Mouse (Mus musculus): ENCODE results near the gene Gm20388. TPM values are rescaled to one million over a fixed set of nuclear protein-coding genes. Genes with fewer than 3 reads are reported as not detected.

The Gm20388 gene
- total and polyA plus RNA-seq, 2 experiments from 2014 or later, result 51.3 TPM; not detected in 1

GRCm38 (mm10) chr8:120057078-120057477 is 146.4 kb downstream of the Gm20388 start:
- H3K36me3 ChIP-seq (ENCODE audit: insufficient read depth), result no peaks in the 10 kb centered on the region
- no peaks in the 10 kb centered on the region for H3K9me3 ChIP-seq (ENCODE audit: low read length)
- H3K4me2 ChIP-seq (ENCODE audit: low read depth), result no peak overlapping the region
- H3K27me3 ChIP-seq (ENCODE audit: insufficient read depth, low read length), result no peaks in the 10 kb centered on the region
- DNase-seq (no peak), ATAC-seq (no peak)
- no peak overlapping the region for H3K27ac ChIP-seq (ENCODE audit: low read depth, low read length)
- no peak overlapping the region for H3K9ac ChIP-seq
- H3K4me3 ChIP-seq (ENCODE audit: low read depth, low read length), result no peak overlapping the region
- 75% methylated on average over 2 of the region's 2 CpGs for WGBS
- no peak for TF ChIP-seq CTCF (IDR thresholded peaks at IDR 0.05; ENCODE audit: low read depth)
- H3K4me1 ChIP-seq (ENCODE audit: insufficient read depth), result no peaks in the 10 kb centered on the region

- no peaks in the 10 kb centered on the region for H3K4me1 ChIP-seq (ENCODE audit: insufficient read depth)
- no peak overlapping the region for H3K9ac ChIP-seq
- WGBS, result 93% methylated on average over 14 of the region's 14 CpGs
- ATAC-seq (no peak), DNase-seq (no peak)
- H3K4me3 ChIP-seq (ENCODE audit: low read depth, low read length), result no peak overlapping the region
- H3K36me3 ChIP-seq (ENCODE audit: insufficient read depth), result no peaks in the 10 kb centered on the region
- H3K4me2 ChIP-seq (ENCODE audit: low read depth), result no peak overlapping the region
- no peak overlapping the region for H3K27ac ChIP-seq (ENCODE audit: low read depth, low read length)
- H3K9me3 ChIP-seq (ENCODE audit: low read length), result no peaks in the 10 kb centered on the region
- TF ChIP-seq CTCF (IDR thresholded peaks at IDR 0.05; ENCODE audit: low read depth), result no peak
- H3K27me3 ChIP-seq (ENCODE audit: insufficient read depth, low read length), result no peaks in the 10 kb centered on the region
These were observed 152.1 kb downstream of the Gm20388 start for GRCm38 (mm10) chr8:120062742-120063141.

- no peaks in the 10 kb centered on the region for H3K9me3 ChIP-seq (ENCODE audit: low read length)
- DNase-seq, result no peak
- no peak for ATAC-seq
- 87% methylated on average over 3 of the region's 3 CpGs for WGBS
- no peak for TF ChIP-seq CTCF (IDR thresholded peaks at IDR 0.05; ENCODE audit: low read depth)
- H3K9ac ChIP-seq, result no peak overlapping the region
- H3K36me3 ChIP-seq (ENCODE audit: insufficient read depth), result no peaks in the 10 kb centered on the region
- H3K27me3 ChIP-seq (ENCODE audit: insufficient read depth, low read length), result no peaks in the 10 kb centered on the region
- no peak overlapping the region for H3K4me3 ChIP-seq (ENCODE audit: low read depth, low read length)
- H3K4me1 ChIP-seq (ENCODE audit: insufficient read depth), result no peaks in the 10 kb centered on the region
- H3K27ac ChIP-seq (ENCODE audit: low read depth, low read length), result no peak overlapping the region
- H3K4me2 ChIP-seq (ENCODE audit: low read depth), result no peak overlapping the region
These were observed 152.7 kb downstream of the Gm20388 start for GRCm38 (mm10) chr8:120063326-120063725.

GRCm38 (mm10) chr8:120065611-120066010 is 155.0 kb downstream of the Gm20388 start:
- Histone ChIP-seq H3K36me3 (ENCODE audit: insufficient read depth) (no peaks in the 10 kb centered on the region), H3K9ac (no peak overlapping the region), H3K27ac (ENCODE audit: low read depth, low read length) (no peak overlapping the region), H3K4me3 (ENCODE audit: low read depth, low read length) (no peak overlapping the region), H3K4me2 (ENCODE audit: low read depth) (no peak overlapping the region), H3K27me3 (ENCODE audit: insufficient read depth, low read length) (no peaks in the 10 kb centered on the region), H3K9me3 (ENCODE audit: low read length) (no peaks in the 10 kb centered on the region), H3K4me1 (ENCODE audit: insufficient read depth) (no peaks in the 10 kb centered on the region)
- WGBS, result 93% methylated on average over 8 of the region's 8 CpGs
- ATAC-seq (no peak), DNase-seq (no peak)
- no peak for TF ChIP-seq CTCF (IDR thresholded peaks at IDR 0.05; ENCODE audit: low read depth)

- Histone ChIP-seq H3K9ac (no peak overlapping the region), H3K4me3 (ENCODE audit: low read depth, low read length) (no peak overlapping the region), H3K4me1 (ENCODE audit: insufficient read depth) (no peaks in the 10 kb centered on the region), H3K27ac (ENCODE audit: low read depth, low read length) (no peak overlapping the region), H3K27me3 (ENCODE audit: insufficient read depth, low read length) (no peaks in the 10 kb centered on the region), H3K4me2 (ENCODE audit: low read depth) (no peak overlapping the region), H3K36me3 (ENCODE audit: insufficient read depth) (no peaks in the 10 kb centered on the region), H3K9me3 (ENCODE audit: low read length) (no peaks in the 10 kb centered on the region)
- WGBS, result 74% methylated on average over 4 of the region's 4 CpGs
- ATAC-seq (no peak), DNase-seq (no peak)
- no peak for TF ChIP-seq CTCF (IDR thresholded peaks at IDR 0.05; ENCODE audit: low read depth)
These were observed 155.6 kb downstream of the Gm20388 start for GRCm38 (mm10) chr8:120066226-120066625.

- Histone ChIP-seq H3K9ac (no peak overlapping the region), H3K27ac (ENCODE audit: low read depth, low read length) (no peak overlapping the region), H3K4me1 (ENCODE audit: insufficient read depth) (no peaks in the 10 kb centered on the region), H3K36me3 (ENCODE audit: insufficient read depth) (no peaks in the 10 kb centered on the region), H3K4me2 (ENCODE audit: low read depth) (no peak overlapping the region), H3K27me3 (ENCODE audit: insufficient read depth, low read length) (no peaks in the 10 kb centered on the region), H3K9me3 (ENCODE audit: low read length) (no peaks in the 10 kb centered on the region), H3K4me3 (ENCODE audit: low read depth, low read length) (no peak overlapping the region)
- ATAC-seq (no peak), DNase-seq (no peak)
- 60% methylated on average over 19 of the region's 19 CpGs for WGBS
- no peak for TF ChIP-seq CTCF (IDR thresholded peaks at IDR 0.05; ENCODE audit: low read depth)
These were observed 157.5 kb downstream of the Gm20388 start for GRCm38 (mm10) chr8:120067936-120068668.

GRCm38 (mm10) chr8:120071684-120072083 is 161.0 kb downstream of the Gm20388 start:
- Histone ChIP-seq H3K27ac (ENCODE audit: low read depth, low read length) (no peak overlapping the region), H3K4me1 (ENCODE audit: insufficient read depth) (no peaks in the 10 kb centered on the region), H3K27me3 (ENCODE audit: insufficient read depth, low read length) (no peaks in the 10 kb centered on the region), H3K9me3 (ENCODE audit: low read length) (no peaks in the 10 kb centered on the region), H3K4me3 (ENCODE audit: low read depth, low read length) (no peak overlapping the region), H3K4me2 (ENCODE audit: low read depth) (no peak overlapping the region), H3K9ac (no peak overlapping the region), H3K36me3 (ENCODE audit: insufficient read depth) (no peaks in the 10 kb centered on the region)
- peak; percentile 97 for TF ChIP-seq CTCF (IDR thresholded peaks at IDR 0.05; ENCODE audit: low read depth)
- DNase-seq (peak; percentile 87), ATAC-seq (peak; percentile 85)
- 29% methylated on average over 4 of the region's 4 CpGs for WGBS

Data from forebrain, postnatal 0 days (tissue).